Comparison of ENCODE assay signal across 22 mouse cellular contexts in genomic region chr11:9159953-9160352, GRCm38 (mm10). TPM values are rescaled to one million over a fixed set of nuclear protein-coding genes. Genes with fewer than 3 reads are reported as not detected.
DNase-seq lines count a peak whose midpoint lies in the region; ATAC-seq and TF ChIP-seq lines count a peak whose summit lies in the region.
"Had no signal": no experiment of that assay in that cellular context is flagged by ENCODE, and none has a peak within 500 bp of the region (broad histone marks: within the 10 kb centered on the region; RNA-seq: fewer than 3 reads in every experiment).

No protein-coding gene starts in this region.

- H3K27me3 ChIP-seq in intestine, embryonic 15.5 days (replicated peaks), result no peaks in the 10 kb centered on the region
- H3K27me3 ChIP-seq in kidney, embryonic 16.5 days (ENCODE audit: insufficient read depth, low read length), result no peaks in the 10 kb centered on the region
- H3K27me3 ChIP-seq in small intestine, adult 2 months (ENCODE audit: control insufficient read depth, insufficient read depth, low read length), result no peaks in the 10 kb centered on the region
- H3K27me3 ChIP-seq in forebrain, embryonic 12.5 days, result no peaks in the 10 kb centered on the region
- H3K27me3 ChIP-seq in cerebellum, adult 2 months (ENCODE audit: control insufficient read depth, insufficient read depth, low read length), result no peaks in the 10 kb centered on the region
- H3K27me3 ChIP-seq: hindbrain, embryonic 12.5 days had no signal

- TF ChIP-seq POLR2A in small intestine, adult 2 months (IDR thresholded peaks at IDR 0.05; ENCODE audit: low read depth, low read length), result no peak
- no peak for TF ChIP-seq POLR2A in cerebellum, adult 2 months (IDR thresholded peaks at IDR 0.05; ENCODE audit: borderline replicate concordance, insufficient read depth, low read length)

- H3K36me3 ChIP-seq in intestine, embryonic 15.5 days, result no peaks in the 10 kb centered on the region
- no peaks in the 10 kb centered on the region for H3K36me3 ChIP-seq in kidney, embryonic 16.5 days (ENCODE audit: insufficient read depth, low read length)
- H3K36me3 ChIP-seq in small intestine, adult 2 months (ENCODE audit: control insufficient read depth, insufficient read depth, low read length), result no peaks in the 10 kb centered on the region
- H3K36me3 ChIP-seq in forebrain, embryonic 12.5 days (replicated peaks), result no peaks in the 10 kb centered on the region
- H3K36me3 ChIP-seq: embryonic facial prominence, embryonic 10.5 days; hindbrain, embryonic 12.5 days; limb, embryonic 12.5 days had no signal

- no peak for TF ChIP-seq CTCF in small intestine, adult 2 months (IDR thresholded peaks at IDR 0.05; ENCODE audit: extremely low read depth, insufficient read length, insufficient replicate concordance, low read depth, low read length)
- no peak for TF ChIP-seq CTCF in cerebellum, adult 2 months (IDR thresholded peaks at IDR 0.05; ENCODE audit: borderline replicate concordance, insufficient read depth, low read depth, low read length)

- ATAC-seq in intestine, embryonic 15.5 days, result peak; percentile 53
- ATAC-seq in kidney, embryonic 16.5 days (ENCODE audit: low FRiP score, low TSS enrichment), result peak; percentile 88
- ATAC-seq in forebrain, embryonic 12.5 days (ENCODE audit: low FRiP score), result no peak
- ATAC-seq: forebrain, embryonic 16.5 days; liver, postnatal 0 days had no signal

- no peak overlapping the region for H3K9ac ChIP-seq in intestine, embryonic 15.5 days
- H3K9ac ChIP-seq in kidney, embryonic 16.5 days (replicated peaks; ENCODE audit: low read length), result no peak overlapping the region
- no peak overlapping the region for H3K9ac ChIP-seq in forebrain, embryonic 12.5 days
- H3K9ac ChIP-seq: hindbrain, embryonic 12.5 days; limb, embryonic 12.5 days; liver, postnatal 0 days had no signal

- peak; percentile 21 for DNase-seq in kidney, adult 18-20 months
- no peak for DNase-seq in left cerebral cortex, postnatal 10 days (ENCODE audit: extremely low spot score in 1 of 2, low spot score in 2 of 2)
- no peak for DNase-seq in cerebellum, adult 2 months
- DNase-seq: adrenal gland, postnatal 36 days; cerebellum, adult 9-11 months; gastrocnemius, postnatal 36 days; liver, postnatal 0 days; midbrain, embryonic 14.5 days had no signal

- intact Hi-C loops in left cerebral cortex, postnatal 10 days (cut with DNase I), result no loop called here

- no peak overlapping the region for H3K4me3 ChIP-seq in intestine, embryonic 15.5 days (replicated peaks)
- H3K4me3 ChIP-seq in kidney, embryonic 16.5 days (ENCODE audit: low read length), result no peak overlapping the region
- no peak overlapping the region for H3K4me3 ChIP-seq in small intestine, adult 2 months (ENCODE audit: low read depth, low read length)
- no peak overlapping the region for H3K4me3 ChIP-seq in forebrain, embryonic 12.5 days (replicated peaks)
- no peak overlapping the region for H3K4me3 ChIP-seq in cerebellum, adult 2 months (replicated peaks; ENCODE audit: insufficient read depth, low read depth, low read length)
- H3K4me3 ChIP-seq: embryonic facial prominence, embryonic 10.5 days; hindbrain, embryonic 12.5 days; layer of hippocampus, adult 2 months; limb, embryonic 12.5 days had no signal

- H3K4me1 ChIP-seq in intestine, embryonic 15.5 days (replicated peaks), result no peaks in the 10 kb centered on the region
- H3K4me1 ChIP-seq in kidney, embryonic 16.5 days (ENCODE audit: insufficient read depth, low read length), result no peaks in the 10 kb centered on the region
- H3K4me1 ChIP-seq in small intestine, adult 2 months (ENCODE audit: control insufficient read depth, insufficient read depth, insufficient read length, low read length), result peaks cover 2% of the 10 kb centered on the region; the same call in 1 of the 2 replicates
- H3K4me1 ChIP-seq in forebrain, embryonic 12.5 days, result no peaks in the 10 kb centered on the region
- no peaks in the 10 kb centered on the region for H3K4me1 ChIP-seq in cerebellum, adult 2 months (ENCODE audit: control insufficient read depth, insufficient read depth, low read length)
- H3K4me1 ChIP-seq: embryonic facial prominence, embryonic 10.5 days; hindbrain, embryonic 12.5 days; limb, embryonic 12.5 days had no signal

- WGBS in intestine, embryonic 15.5 days, result 27% methylated on average over 3 of the region's 3 CpGs
- 20% methylated on average over 3 of the region's 3 CpGs for WGBS in kidney, embryonic 16.5 days
- WGBS in small intestine, adult 2 months, result 13% methylated on average over 3 of the region's 3 CpGs
- 82% methylated on average over 3 of the region's 3 CpGs for WGBS in forebrain, embryonic 12.5 days
- 59% methylated on average over 3 of the region's 3 CpGs for WGBS in cerebellum, adult 2 months

- H3K9me3 ChIP-seq in intestine, embryonic 15.5 days, result no peaks in the 10 kb centered on the region
- H3K9me3 ChIP-seq in kidney, embryonic 16.5 days (ENCODE audit: low read length), result no peaks in the 10 kb centered on the region
- H3K9me3 ChIP-seq in forebrain, embryonic 12.5 days, result no peaks in the 10 kb centered on the region
- H3K9me3 ChIP-seq: embryonic facial prominence, embryonic 10.5 days; hindbrain, embryonic 12.5 days; limb, embryonic 12.5 days had no signal

- H3K4me2 ChIP-seq in intestine, embryonic 15.5 days (replicated peaks), result no peak overlapping the region
- H3K4me2 ChIP-seq in kidney, embryonic 16.5 days (replicated peaks; ENCODE audit: low read depth, low read length), result no peak overlapping the region
- H3K4me2 ChIP-seq in forebrain, embryonic 12.5 days, result no peak overlapping the region
- H3K4me2 ChIP-seq: hindbrain, embryonic 12.5 days; limb, embryonic 12.5 days; liver, embryonic 11.5 days had no signal

- H3K27ac ChIP-seq in intestine, embryonic 15.5 days, result no peak overlapping the region
- no peak overlapping the region for H3K27ac ChIP-seq in kidney, embryonic 16.5 days (ENCODE audit: low read length)
- H3K27ac ChIP-seq in small intestine, adult 2 months (ENCODE audit: insufficient read depth, low read depth, low read length), result peak overlapping the region; percentile 46; the same call in 1 of the 2 replicates
- H3K27ac ChIP-seq in forebrain, embryonic 12.5 days, result no peak overlapping the region
- H3K27ac ChIP-seq in cerebellum, adult 2 months (ENCODE audit: insufficient read depth, low read length), result no peak overlapping the region
- H3K27ac ChIP-seq: embryonic facial prominence, embryonic 10.5 days; hindbrain, embryonic 12.5 days; layer of hippocampus, adult 2 months; limb, embryonic 12.5 days had no signal

RNA-seq across cellular contexts. Expression of gene Abca13, which starts 31.8 kb away (rescaled TPM):
- 0.39 and 0.52 TPM in 2 replicates for polyA plus RNA-seq in intestine, embryonic 15.5 days (2015; fragmentation: Nextera tagmentation; extraction: Ambion mirVana)
- polyA plus RNA-seq in kidney, embryonic 16.5 days (2015; fragmentation: Nextera tagmentation; extraction: Ambion mirVana), result 0.35 and 0.36 TPM in 2 replicates
- polyA plus RNA-seq in small intestine, adult 2 months (2012; rRNA removed), result not detected in 2 replicates
- 0.03 TPM in 2 replicates for polyA plus RNA-seq in forebrain, embryonic 12.5 days (2016; fragmentation: Nextera tagmentation; extraction: Ambion mirVana)
- total RNA-seq in left cerebral cortex, postnatal 10 days (2021), result under 1 TPM; 0.09 to 0.12 TPM
- 0.03 TPM in 2 replicates for polyA plus RNA-seq in cerebellum, adult 2 months (2012; rRNA removed)
- total RNA-seq: gastrocnemius, postnatal 36 days; heart, postnatal 25 days; MEL had no signal
- polyA plus RNA-seq: forebrain, embryonic 16.5 days; limb, embryonic 12.5 days; neural tube, embryonic 11.5 days had no signal

RNA-seq across cellular contexts. Expression of gene Upp1, which starts 42.0 kb away (rescaled TPM):
- polyA plus RNA-seq in intestine, embryonic 15.5 days (2015; fragmentation: Nextera tagmentation; extraction: Ambion mirVana), result 5.4 and 6.6 TPM in 2 replicates
- polyA plus RNA-seq in kidney, embryonic 16.5 days (2015; fragmentation: Nextera tagmentation; extraction: Ambion mirVana), result 16.0 and 16.1 TPM in 2 replicates
- polyA plus RNA-seq in small intestine, adult 2 months (2012; rRNA removed), result 143 and 416 TPM in 2 replicates
- 2.2 TPM in 2 replicates for polyA plus RNA-seq in forebrain, embryonic 12.5 days (2016; fragmentation: Nextera tagmentation; extraction: Ambion mirVana)
- 1 to 10 TPM; 1.2 to 1.4 TPM for total RNA-seq in left cerebral cortex, postnatal 10 days (2021)
- polyA plus RNA-seq in cerebellum, adult 2 months (2012; rRNA removed), result 1.3 and 2.5 TPM in 2 replicates
- total RNA-seq: megakaryocyte-erythroid progenitor cell, adult 5-6 weeks had no signal
